Mouse (Mus musculus): Measurements from ENCODE around the gene Ptges2. TPM values are rescaled to one million over a fixed set of nuclear protein-coding genes. Genes with fewer than 3 reads are reported as not detected.

Ptges2 gene
- polyA plus RNA-seq, 1 experiment = 57.9 TPM

DNA sequence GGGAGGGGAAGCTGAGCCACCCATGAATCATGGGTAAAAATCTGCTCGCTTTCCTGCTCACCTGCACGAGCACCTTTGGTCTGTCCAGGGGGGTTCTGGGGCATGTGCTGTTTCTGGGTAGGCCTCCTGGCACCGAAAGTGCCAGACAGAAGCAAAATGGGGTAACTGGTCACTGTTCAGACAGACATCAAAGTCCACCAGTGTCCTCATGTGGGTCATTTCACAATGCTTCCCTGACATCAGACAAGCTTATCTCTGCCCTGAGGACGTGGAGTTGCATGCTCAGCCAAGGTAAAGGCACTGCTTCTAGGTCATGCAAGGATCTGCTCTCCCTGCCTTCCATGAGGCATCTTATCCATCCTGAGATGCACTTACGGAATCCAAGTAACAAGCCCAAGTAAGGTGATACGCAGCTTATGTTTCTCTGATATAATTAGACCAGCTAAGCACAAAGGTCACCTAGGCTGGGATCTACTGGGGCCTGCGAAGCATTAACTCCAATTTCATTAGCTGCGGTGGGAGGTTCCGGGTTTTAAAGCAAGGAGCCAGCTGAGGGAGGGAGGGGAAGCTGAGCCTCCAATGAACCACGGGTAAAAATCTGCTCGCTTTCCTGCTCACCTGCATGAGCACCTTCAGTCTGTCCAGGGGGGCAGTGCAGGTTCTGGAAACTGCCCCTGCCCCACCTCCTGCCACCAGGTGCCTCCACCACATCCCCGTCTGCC is 22.9 kb downstream of the Ptges2 start:
- TF ChIP-seq CTCF (IDR thresholded peaks at IDR 0.05; ENCODE audit: extremely low read depth, insufficient read depth, low read length) (no peak), POLR2A (IDR thresholded peaks at IDR 0.05; ENCODE audit: extremely low read depth, insufficient read depth, low read length) (no peak)
- peaks cover 3% of the 10 kb centered on the region for H3K4me1 ChIP-seq (ENCODE audit: control insufficient read depth, insufficient read depth, low read length)
- H3K27ac ChIP-seq (ENCODE audit: insufficient read depth, low read length) = no peak overlapping the region
- H3K4me3 ChIP-seq (ENCODE audit: insufficient read depth, low read length) = no peak overlapping the region

DNA sequence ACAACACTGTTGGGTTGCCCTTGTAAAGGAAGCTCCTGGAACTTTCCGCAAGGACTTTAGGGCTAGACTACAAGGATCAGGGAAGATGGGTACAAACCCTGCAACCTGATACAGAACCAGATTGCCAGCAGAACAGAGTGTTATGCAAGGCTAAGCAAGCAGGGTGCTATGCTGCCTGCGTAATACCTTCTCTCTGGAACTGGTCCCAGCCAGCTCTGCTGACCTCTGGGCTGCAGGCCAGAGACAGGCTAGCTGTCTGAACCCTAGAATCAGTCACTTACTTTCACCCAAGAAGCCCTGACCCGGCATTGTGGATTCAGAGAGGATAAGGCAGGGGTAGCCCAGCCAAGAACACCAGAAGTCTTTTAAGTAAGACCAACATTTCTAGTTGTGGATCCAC is 23.7 kb downstream of the Ptges2 start:
- Histone ChIP-seq H3K4me1 (ENCODE audit: control insufficient read depth, insufficient read depth, low read length) (peaks cover 3% of the 10 kb centered on the region), H3K4me3 (ENCODE audit: insufficient read depth, low read length) (no peak overlapping the region), H3K27ac (ENCODE audit: insufficient read depth, low read length) (no peak overlapping the region)
- TF ChIP-seq POLR2A (IDR thresholded peaks at IDR 0.05; ENCODE audit: extremely low read depth, insufficient read depth, low read length) (no peak), CTCF (IDR thresholded peaks at IDR 0.05; ENCODE audit: extremely low read depth, insufficient read depth, low read length) (no peak)

DNA sequence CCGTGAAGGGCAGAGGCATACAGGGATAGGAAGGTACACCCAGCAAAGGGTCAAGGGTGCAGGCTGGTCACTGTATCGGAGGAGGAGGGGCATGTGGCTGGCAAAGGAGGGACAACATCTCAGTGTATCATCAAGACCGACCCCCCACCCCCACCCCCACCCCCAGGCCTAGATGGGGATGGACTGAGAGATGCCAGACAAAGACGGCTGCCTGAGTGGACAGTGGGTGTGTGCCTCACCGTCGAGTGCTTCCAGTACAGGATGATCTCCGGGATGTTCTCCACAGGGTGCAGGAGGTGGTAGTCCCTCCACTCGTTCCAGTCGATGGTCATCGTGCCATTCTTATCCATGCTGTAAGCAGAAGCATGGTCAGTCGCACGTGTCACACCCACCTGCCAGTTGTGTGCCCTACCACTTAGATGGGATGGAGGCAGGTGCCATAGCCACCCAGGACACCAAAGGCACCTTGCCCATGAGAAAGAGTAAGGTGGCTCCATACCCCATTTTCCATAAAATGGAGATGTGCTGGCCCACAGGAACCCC is 24.4 kb downstream of the Ptges2 start:
- Histone ChIP-seq H3K4me3 (ENCODE audit: insufficient read depth, low read length) (no peak overlapping the region), H3K27ac (ENCODE audit: insufficient read depth, low read length) (no peak overlapping the region), H3K4me1 (ENCODE audit: control insufficient read depth, insufficient read depth, low read length) (peaks cover 3% of the 10 kb centered on the region)
- TF ChIP-seq CTCF (IDR thresholded peaks at IDR 0.05; ENCODE audit: extremely low read depth, insufficient read depth, low read length) = no peak
- TF ChIP-seq POLR2A (IDR thresholded peaks at IDR 0.05; ENCODE audit: extremely low read depth, insufficient read depth, low read length) = no peak

DNA sequence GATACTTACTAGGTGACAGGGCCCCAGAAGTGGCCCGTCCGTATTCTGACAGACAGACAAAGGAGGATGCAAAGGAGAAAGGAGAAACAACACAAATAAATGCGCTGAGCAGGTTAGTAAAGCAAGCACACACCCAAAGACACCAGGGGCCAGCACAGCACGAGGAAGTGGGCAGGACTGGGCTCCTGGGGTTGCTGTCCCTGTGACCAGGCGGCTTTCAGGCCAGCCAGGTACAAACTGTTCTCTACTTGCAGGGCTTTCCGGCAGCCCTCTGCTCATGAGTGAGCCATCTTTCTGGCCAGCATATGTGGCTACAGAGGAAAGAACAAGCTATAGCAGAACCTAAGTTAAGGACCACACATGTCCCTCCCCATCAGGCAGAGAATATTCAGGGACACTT is 25.0 kb downstream of the Ptges2 start:
- Histone ChIP-seq H3K27ac (ENCODE audit: insufficient read depth, low read length) (no peak overlapping the region), H3K4me3 (ENCODE audit: insufficient read depth, low read length) (no peak overlapping the region), H3K4me1 (ENCODE audit: control insufficient read depth, insufficient read depth, low read length) (peaks cover 3% of the 10 kb centered on the region)
- no peak for TF ChIP-seq CTCF (IDR thresholded peaks at IDR 0.05; ENCODE audit: extremely low read depth, insufficient read depth, low read length)
- TF ChIP-seq POLR2A (IDR thresholded peaks at IDR 0.05; ENCODE audit: extremely low read depth, insufficient read depth, low read length) = no peak

DNA sequence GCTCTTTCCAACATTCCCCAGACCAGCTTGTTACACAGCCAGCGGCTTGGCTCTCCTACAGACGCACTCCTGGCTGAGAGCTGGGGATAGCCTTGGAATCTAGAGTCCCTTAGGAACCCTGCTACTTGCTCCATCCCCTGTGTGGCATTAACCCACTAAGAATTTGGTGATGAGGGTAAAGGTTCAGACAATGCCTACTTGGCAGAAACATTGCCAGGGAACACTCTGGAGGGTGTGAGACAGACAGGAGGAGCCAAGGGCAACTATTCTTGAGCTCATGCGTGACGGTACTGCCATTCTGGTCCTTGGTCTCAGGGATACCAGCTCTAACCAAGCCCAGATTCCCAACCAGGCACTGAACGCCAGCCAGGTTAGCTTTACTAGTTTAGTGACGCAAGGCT is 26.2 kb downstream of the Ptges2 start:
- Histone ChIP-seq H3K4me3 (ENCODE audit: insufficient read depth, low read length) (no peak overlapping the region), H3K27ac (ENCODE audit: insufficient read depth, low read length) (no peak overlapping the region), H3K4me1 (ENCODE audit: control insufficient read depth, insufficient read depth, low read length) (peaks cover 3% of the 10 kb centered on the region)
- TF ChIP-seq POLR2A (IDR thresholded peaks at IDR 0.05; ENCODE audit: extremely low read depth, insufficient read depth, low read length) (no peak), CTCF (IDR thresholded peaks at IDR 0.05; ENCODE audit: extremely low read depth, insufficient read depth, low read length) (no peak)

DNA sequence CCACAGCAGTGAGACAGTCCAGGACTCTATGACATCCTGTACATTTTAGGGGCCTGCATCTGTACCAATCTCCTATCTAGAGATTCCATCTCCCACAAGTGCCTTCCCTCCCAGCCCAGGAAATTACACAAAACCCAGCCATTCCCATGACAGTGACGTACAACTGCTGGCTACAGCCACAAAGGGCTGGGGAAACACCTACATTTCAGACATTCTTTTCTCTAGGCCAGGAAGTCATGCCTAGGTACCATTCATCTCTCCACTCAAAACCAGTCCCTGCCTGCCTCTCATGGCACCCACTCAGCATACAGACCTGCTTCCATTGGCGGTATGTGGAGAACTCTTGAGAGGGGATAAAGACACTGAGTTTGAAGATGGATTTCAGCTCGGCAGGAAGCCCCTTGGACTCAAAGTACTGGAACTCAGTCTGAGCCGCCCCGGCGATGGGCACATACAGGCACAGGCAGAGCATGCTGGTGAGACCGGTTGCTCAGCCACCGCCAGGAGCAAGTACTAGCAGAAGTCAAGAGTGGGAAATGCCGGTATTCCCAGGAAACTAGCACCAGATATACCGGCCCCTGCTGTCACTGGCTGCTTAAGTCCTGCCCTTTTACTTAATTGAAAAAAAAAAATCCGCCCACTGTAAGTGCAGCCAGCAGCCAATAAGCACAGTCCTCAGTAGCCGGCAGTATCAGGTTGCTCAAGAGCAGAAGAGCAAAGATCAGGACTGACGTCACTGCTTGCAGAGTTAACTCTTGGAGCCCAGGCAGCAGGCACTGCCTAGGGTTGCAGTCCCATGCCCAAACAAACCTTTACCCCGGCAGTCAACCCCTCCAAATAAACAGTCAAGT is 28.0 kb downstream of the Ptges2 start:
- no peak for TF ChIP-seq CTCF (IDR thresholded peaks at IDR 0.05; ENCODE audit: extremely low read depth, insufficient read depth, low read length)
- peak; percentile 30; the same call in 1 of the 2 replicates for TF ChIP-seq POLR2A (IDR thresholded peaks at IDR 0.05; ENCODE audit: extremely low read depth, insufficient read depth, low read length)
- Histone ChIP-seq H3K4me1 (ENCODE audit: control insufficient read depth, insufficient read depth, low read length) (peaks cover 8% of the 10 kb centered on the region), H3K4me3 (ENCODE audit: insufficient read depth, low read length) (peak overlapping the region; percentile 25), H3K27ac (ENCODE audit: insufficient read depth, low read length) (0 out of 2 replicates have a peak overlapping the region, but pooled peaks have one; percentile 5)

DNA sequence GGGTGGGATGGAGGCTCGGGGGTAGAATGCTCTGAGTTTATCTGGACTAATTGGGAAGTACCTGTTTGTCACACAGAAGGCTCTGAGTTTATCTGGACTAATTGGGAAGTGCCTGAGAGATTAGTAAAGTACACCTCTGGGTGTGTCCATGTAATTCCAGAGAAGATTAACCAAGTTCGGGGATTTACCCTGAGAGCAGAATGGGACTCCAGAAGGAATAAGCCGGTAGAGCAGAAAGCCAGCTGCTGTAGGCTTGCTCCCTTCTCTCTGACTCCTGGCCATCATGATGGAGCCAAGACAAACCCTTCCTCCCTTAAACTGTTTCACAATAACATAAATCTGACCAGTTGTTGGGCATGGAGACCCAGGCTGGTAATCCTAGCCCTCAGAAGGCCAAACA is 29.1 kb downstream of the Ptges2 start:
- TF ChIP-seq CTCF (IDR thresholded peaks at IDR 0.05; ENCODE audit: extremely low read depth, insufficient read depth, low read length) (no peak), POLR2A (IDR thresholded peaks at IDR 0.05; ENCODE audit: extremely low read depth, insufficient read depth, low read length) (no peak)
- H3K27ac ChIP-seq (ENCODE audit: insufficient read depth, low read length) = no peak overlapping the region
- H3K4me3 ChIP-seq (ENCODE audit: insufficient read depth, low read length) = no peak overlapping the region
- peaks cover 18% of the 10 kb centered on the region for H3K4me1 ChIP-seq (ENCODE audit: control insufficient read depth, insufficient read depth, low read length)

DNA sequence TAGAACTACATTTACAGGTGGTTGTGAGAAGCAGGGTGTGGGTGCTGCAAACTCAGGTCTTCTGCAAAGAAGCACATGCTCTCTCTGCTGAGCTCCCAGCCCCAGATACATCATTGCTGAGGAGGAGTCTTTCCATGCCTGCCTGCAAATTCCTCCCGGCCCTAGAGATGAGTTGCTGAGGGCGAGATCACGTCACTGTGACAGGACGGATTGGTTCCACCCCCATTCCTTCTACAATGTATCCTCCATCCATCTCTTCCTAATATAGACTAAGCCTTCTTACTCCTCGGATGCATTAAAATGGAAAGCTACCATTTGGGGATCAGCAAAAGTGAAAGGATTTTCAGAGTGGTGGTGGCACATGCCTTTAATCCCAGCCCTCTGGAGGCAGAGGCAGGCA is 29.9 kb downstream of the Ptges2 start:
- TF ChIP-seq POLR2A (IDR thresholded peaks at IDR 0.05; ENCODE audit: extremely low read depth, insufficient read depth, low read length) (0 out of 2 replicates have a peak, but pooled peaks have one; percentile 12), CTCF (IDR thresholded peaks at IDR 0.05; ENCODE audit: extremely low read depth, insufficient read depth, low read length) (no peak)
- Histone ChIP-seq H3K4me3 (ENCODE audit: insufficient read depth, low read length) (no peak overlapping the region), H3K4me1 (ENCODE audit: control insufficient read depth, insufficient read depth, low read length) (peaks cover 18% of the 10 kb centered on the region), H3K27ac (ENCODE audit: insufficient read depth, low read length) (no peak overlapping the region)

DNA sequence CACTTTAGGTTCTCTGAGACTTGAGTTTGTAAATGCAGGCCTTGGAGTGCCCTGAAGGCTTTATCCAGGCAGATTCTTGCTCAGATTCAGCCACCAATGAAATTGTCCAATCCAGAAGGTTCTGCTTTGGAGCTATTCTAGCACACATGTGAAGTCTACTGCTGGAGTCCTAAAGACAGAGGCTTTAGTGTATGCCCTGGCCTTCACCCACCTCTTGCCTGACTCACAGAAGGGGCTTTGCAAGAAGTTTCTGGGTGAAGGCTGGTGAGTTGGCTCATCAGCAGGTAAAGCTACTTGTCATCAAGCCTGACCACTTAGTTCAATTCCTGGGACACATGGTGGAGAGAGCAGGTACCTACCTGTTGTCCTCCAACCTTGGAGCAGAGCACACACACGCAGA is 30.4 kb downstream of the Ptges2 start:
- TF ChIP-seq CTCF (IDR thresholded peaks at IDR 0.05; ENCODE audit: extremely low read depth, insufficient read depth, low read length) (no peak), POLR2A (IDR thresholded peaks at IDR 0.05; ENCODE audit: extremely low read depth, insufficient read depth, low read length) (no peak)
- peaks cover 18% of the 10 kb centered on the region for H3K4me1 ChIP-seq (ENCODE audit: control insufficient read depth, insufficient read depth, low read length)
- H3K27ac ChIP-seq (ENCODE audit: insufficient read depth, low read length) = no peak overlapping the region
- no peak overlapping the region for H3K4me3 ChIP-seq (ENCODE audit: insufficient read depth, low read length)
